Mouse (Mus musculus) limb, embryonic 11.5 days (tissue): ENCODE measurements around the gene Prkn. TPM values are rescaled to one million over a fixed set of nuclear protein-coding genes. Genes with fewer than 3 reads are reported as not detected.

Experiments
- ATAC-seq: fragments of 200-750 bp; cut with Nextera tagmentation; 2 replicates; pipeline ENCODE4 v1.8.0; 2017; ENCODE audit warnings: low read depth; ENCODE audit not compliant: insufficient number of reproducible peaks, low FRiP score, low TSS enrichment
- DNase-seq: peaks from one replicate; pipeline ENCODE4 v3.0.0-alpha.2; 2015; ENCODE audit warnings: low spot score
- H3K27ac ChIP-seq: fragments of 300-500 bp; sonication (generic); replicated peaks from 2 replicates; pipeline ENCODE4 v1.5.1; 2014; ENCODE audit warnings: low read depth, mild to moderate bottlenecking, low read length
- H3K27me3 ChIP-seq: fragments of 300-500 bp; sonication (generic); 2 replicates; pipeline ENCODE4 v1.6.1; 2014; ENCODE audit warnings: mild to moderate bottlenecking, low read length, mixed read lengths; ENCODE audit not compliant: control insufficient read depth, insufficient read depth
- H3K36me3 ChIP-seq: fragments of 300-500 bp; sonication (generic); 2 replicates; pipeline ENCODE4 v1.6.1; 2014; ENCODE audit warnings: mild to moderate bottlenecking, low read length, moderate library complexity, mixed read lengths; ENCODE audit not compliant: control insufficient read depth, insufficient read depth
- H3K4me1 ChIP-seq: fragments of 300-500 bp; sonication (generic); 2 replicates; pipeline ENCODE4 v1.6.1; 2014; ENCODE audit warnings: low read length, mixed read lengths; ENCODE audit not compliant: control insufficient read depth, insufficient read depth
- H3K4me2 ChIP-seq: fragments of 300-500 bp; sonication (generic); 2 replicates; pipeline ENCODE4 v1.6.1; 2014; ENCODE audit warnings: low read depth, mild to moderate bottlenecking, moderate library complexity; ENCODE audit not compliant: severe bottlenecking
- H3K4me3 ChIP-seq: fragments of 300-500 bp; sonication (generic); 2 replicates; pipeline ENCODE4 v1.5.1; 2014; ENCODE audit warnings: low read depth, low read length
- H3K9ac ChIP-seq: fragments of 300-500 bp; sonication (generic); 2 replicates; pipeline ENCODE4 v1.6.1; 2014; ENCODE audit warnings: mild to moderate bottlenecking, low read length
- H3K9me3 ChIP-seq: fragments of 300-500 bp; sonication (generic); 2 replicates; pipeline ENCODE4 v1.6.1; 2016; ENCODE audit warnings: low read length; ENCODE audit not compliant: control insufficient read depth
- WGBS: fragments of 180-500 bp; shearing (Covaris S2); extraction: QIAGEN DNeasy Blood & Tissue Kit; methylation state at CpG from one replicate; pipeline ENCODE4 v1.1.7; 2014; 5-methylcytosine and 5-hydroxymethylcytosine counted together
- polyA plus RNA-seq: library from polyadenylated mRNA; unstranded; fragments of >200 nt; fragmentation: Nextera tagmentation; extraction: Ambion mirVana; gene quantifications from 2 replicates; pipeline ENCODE4 v1.2.1, GENCODE M21; 2014

Prkn gene
- polyA plus RNA-seq, 1 experiment from 2014 or later: 1.2 TPM

GRCm38 (mm10) chr17:11705761-11706160 is 865.6 kb downstream of the Prkn start:
- no peak for DNase-seq
- Histone ChIP-seq H3K4me3 (no peak overlapping the region), H3K9ac (no peak overlapping the region), H3K9me3 (no peaks in the 10 kb centered on the region), H3K4me2 (no peak overlapping the region), H3K27ac (no peak overlapping the region), H3K27me3 (no peaks in the 10 kb centered on the region), H3K36me3 (no peaks in the 10 kb centered on the region), H3K4me1 (no peaks in the 10 kb centered on the region)
- WGBS: 80% methylated on average over 9 of the region's 9 CpGs
- ATAC-seq: no peak

GRCm38 (mm10) chr17:11712066-11712465 is 871.9 kb downstream of the Prkn start:
- 89% methylated on average over 4 of the region's 4 CpGs for WGBS
- H3K27me3 ChIP-seq: no peaks in the 10 kb centered on the region
- no peak for DNase-seq

GRCm38 (mm10) chr17:11719801-11720200 is 879.6 kb downstream of the Prkn start:
- no peak for ATAC-seq
- Histone ChIP-seq H3K9ac (no peak overlapping the region), H3K27me3 (no peaks in the 10 kb centered on the region), H3K4me3 (no peak overlapping the region), H3K4me1 (no peaks in the 10 kb centered on the region), H3K4me2 (no peak overlapping the region), H3K9me3 (no peaks in the 10 kb centered on the region), H3K36me3 (no peaks in the 10 kb centered on the region), H3K27ac (no peak overlapping the region)
- no peak for DNase-seq
- WGBS: 89% methylated on average over 6 of the region's 6 CpGs

More at GRCm38 (mm10) chr17:11712066-11712465, 871.9 kb downstream of the Prkn start:
- no peak for ATAC-seq
- Histone ChIP-seq H3K9ac (no peak overlapping the region), H3K36me3 (no peaks in the 10 kb centered on the region), H3K27ac (no peak overlapping the region), H3K4me2 (no peak overlapping the region), H3K9me3 (no peaks in the 10 kb centered on the region), H3K4me1 (no peaks in the 10 kb centered on the region), H3K4me3 (no peak overlapping the region)

GRCm38 (mm10) chr17:11721906-11722305 is 881.7 kb downstream of the Prkn start:
- ATAC-seq: no peak
- Histone ChIP-seq H3K4me2 (no peak overlapping the region), H3K27me3 (no peaks in the 10 kb centered on the region), H3K4me3 (no peak overlapping the region), H3K36me3 (no peaks in the 10 kb centered on the region), H3K27ac (no peak overlapping the region), H3K9ac (no peak overlapping the region), H3K9me3 (no peaks in the 10 kb centered on the region), H3K4me1 (no peaks in the 10 kb centered on the region)
- 40% methylated on average over 5 of the region's 5 CpGs for WGBS
- no peak for DNase-seq

GRCm38 (mm10) chr17:11722478-11722877 is 882.3 kb downstream of the Prkn start:
- Histone ChIP-seq H3K27ac (no peak overlapping the region), H3K4me1 (no peaks in the 10 kb centered on the region), H3K9me3 (no peaks in the 10 kb centered on the region), H3K27me3 (no peaks in the 10 kb centered on the region), H3K9ac (no peak overlapping the region), H3K4me2 (no peak overlapping the region), H3K36me3 (no peaks in the 10 kb centered on the region), H3K4me3 (no peak overlapping the region)
- DNase-seq: no peak
- WGBS: 82% methylated on average over 1 of the region's 1 CpGs
- no peak for ATAC-seq

GRCm38 (mm10) chr17:11724135-11724534 is 884.0 kb downstream of the Prkn start:
- Histone ChIP-seq H3K9ac (no peak overlapping the region), H3K4me2 (no peak overlapping the region), H3K4me3 (no peak overlapping the region), H3K4me1 (no peaks in the 10 kb centered on the region), H3K36me3 (no peaks in the 10 kb centered on the region), H3K9me3 (no peaks in the 10 kb centered on the region), H3K27ac (no peak overlapping the region), H3K27me3 (no peaks in the 10 kb centered on the region)
- no peak for DNase-seq
- WGBS: 89% methylated on average over 3 of the region's 3 CpGs
- ATAC-seq: no peak

GRCm38 (mm10) chr17:11727101-11727500 is 886.9 kb downstream of the Prkn start:
- DNase-seq (no peak), ATAC-seq (no peak)
- Histone ChIP-seq H3K4me2 (no peak overlapping the region), H3K27me3 (no peaks in the 10 kb centered on the region), H3K9ac (no peak overlapping the region), H3K4me1 (no peaks in the 10 kb centered on the region), H3K9me3 (no peaks in the 10 kb centered on the region), H3K4me3 (no peak overlapping the region), H3K36me3 (no peaks in the 10 kb centered on the region), H3K27ac (no peak overlapping the region)
- 79% methylated on average over 1 of the region's 1 CpGs for WGBS

GRCm38 (mm10) chr17:11728294-11728693 is 888.1 kb downstream of the Prkn start:
- 58% methylated on average over 2 of the region's 2 CpGs for WGBS
- no peak for DNase-seq

More at GRCm38 (mm10) chr17:11728294-11728693, 888.1 kb downstream of the Prkn start:
- Histone ChIP-seq H3K27ac (no peak overlapping the region), H3K36me3 (no peaks in the 10 kb centered on the region), H3K4me1 (no peaks in the 10 kb centered on the region), H3K4me3 (no peak overlapping the region), H3K9me3 (no peaks in the 10 kb centered on the region), H3K4me2 (no peak overlapping the region), H3K9ac (no peak overlapping the region), H3K27me3 (no peaks in the 10 kb centered on the region)
- no peak for ATAC-seq
